Mouse (Mus musculus): ENCODE results near the gene Amy2a4. TPM values are rescaled to one million over a fixed set of nuclear protein-coding genes. Genes with fewer than 3 reads are reported as not detected.

Amy2a4 gene
- polyA plus RNA-seq (2015; fragmentation: Nextera tagmentation; extraction: Ambion mirVana), result not detected in 2 replicates

DNA sequence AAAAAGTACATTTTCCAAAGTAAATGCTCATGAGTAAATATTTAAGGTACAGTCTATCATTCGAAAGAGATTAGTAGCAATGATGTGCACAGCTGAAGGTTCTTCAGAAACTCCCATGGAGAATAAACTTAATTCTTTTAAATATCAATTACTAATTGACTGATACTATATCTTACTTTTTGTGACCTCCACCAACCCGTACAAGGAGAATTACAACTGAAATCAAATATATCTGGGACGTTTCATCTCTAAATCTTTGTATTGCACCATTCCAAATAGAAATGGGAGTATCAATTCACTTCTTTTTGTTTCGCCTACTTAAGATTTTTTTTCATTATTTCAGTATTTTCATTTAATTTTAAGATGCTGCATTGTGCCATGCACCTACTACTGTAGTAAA is at the start of gene Amy2a4:
TSS of gene Amy2a4 (minus strand) at position 101 of the 400 bp plus-strand sequence.

DNA sequence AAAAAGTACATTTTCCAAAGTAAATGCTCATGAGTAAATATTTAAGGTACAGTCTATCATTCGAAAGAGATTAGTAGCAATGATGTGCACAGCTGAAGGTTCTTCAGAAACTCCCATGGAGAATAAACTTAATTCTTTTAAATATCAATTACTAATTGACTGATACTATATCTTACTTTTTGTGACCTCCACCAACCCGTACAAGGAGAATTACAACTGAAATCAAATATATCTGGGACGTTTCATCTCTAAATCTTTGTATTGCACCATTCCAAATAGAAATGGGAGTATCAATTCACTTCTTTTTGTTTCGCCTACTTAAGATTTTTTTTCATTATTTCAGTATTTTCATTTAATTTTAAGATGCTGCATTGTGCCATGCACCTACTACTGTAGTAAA is 32.7 kb upstream of the Amy2a4 start, which contains the start of gene Amy2a3:
TSS of gene Amy2a3 (minus strand) at position 101 of the 400 bp plus-strand sequence.

DNA sequence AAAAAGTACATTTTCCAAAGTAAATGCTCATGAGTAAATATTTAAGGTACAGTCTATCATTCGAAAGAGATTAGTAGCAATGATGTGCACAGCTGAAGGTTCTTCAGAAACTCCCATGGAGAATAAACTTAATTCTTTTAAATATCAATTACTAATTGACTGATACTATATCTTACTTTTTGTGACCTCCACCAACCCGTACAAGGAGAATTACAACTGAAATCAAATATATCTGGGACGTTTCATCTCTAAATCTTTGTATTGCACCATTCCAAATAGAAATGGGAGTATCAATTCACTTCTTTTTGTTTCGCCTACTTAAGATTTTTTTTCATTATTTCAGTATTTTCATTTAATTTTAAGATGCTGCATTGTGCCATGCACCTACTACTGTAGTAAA is 32.5 kb downstream of the Amy2a4 start, which contains the start of gene Amy2a5:
TSS of gene Amy2a5 (minus strand) at position 101 of the 400 bp plus-strand sequence.

Other genes starting within 250 kb of the Amy2a4 start
- gene Amy2a5, start 32.6 kb downstream of the Amy2a4 start, polyA plus RNA-seq (2015; fragmentation: Nextera tagmentation; extraction: Ambion mirVana), result 0.08 and 0.09 TPM in 2 replicates
- not detected in 2 replicates for gene Amy2a3, start 32.6 kb upstream of the Amy2a4 start, polyA plus RNA-seq (2015; fragmentation: Nextera tagmentation; extraction: Ambion mirVana)
- not detected in 2 replicates for gene Amy2a2, start 65.2 kb upstream of the Amy2a4 start, polyA plus RNA-seq (2015; fragmentation: Nextera tagmentation; extraction: Ambion mirVana)
- not detected in 2 replicates for gene Amy2a1, start 241.0 kb upstream of the Amy2a4 start, polyA plus RNA-seq (2015; fragmentation: Nextera tagmentation; extraction: Ambion mirVana)